Mouse (Mus musculus): Measurements from ENCODE around the gene Nodal.

DNA sequence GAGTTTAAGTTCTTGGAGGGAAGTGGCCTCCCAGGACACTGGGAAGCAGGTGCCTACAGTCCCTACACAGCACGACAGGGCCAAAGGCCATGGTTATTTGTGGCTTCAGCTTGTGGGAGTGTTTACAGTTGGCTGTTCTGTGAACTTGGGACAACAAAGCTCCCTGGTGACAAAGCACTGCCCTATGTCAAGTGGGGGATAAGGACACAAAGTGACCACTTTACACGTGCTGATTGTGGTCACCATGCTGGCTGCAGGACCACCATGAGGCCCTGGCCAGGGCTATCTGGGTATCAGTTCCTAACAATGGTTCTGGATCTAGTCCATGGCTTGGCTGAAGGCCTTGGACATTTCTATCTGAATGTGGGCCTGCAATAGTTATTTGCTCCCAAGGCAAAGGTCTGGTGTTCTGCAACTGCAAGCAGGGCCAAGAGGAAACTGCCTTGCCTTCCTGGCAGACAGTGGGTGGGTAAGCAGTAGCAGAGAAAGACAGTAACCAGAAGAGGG is 8.5 kb downstream of the Nodal start:
- no peak for TF ChIP-seq POLR2A (IDR thresholded peaks at IDR 0.05; ENCODE audit: low read depth, low read length)
- TF ChIP-seq CTCF (IDR thresholded peaks at IDR 0.05; ENCODE audit: borderline replicate concordance, insufficient read depth, low read length) = no peak

All from embryonic fibroblast, embryonic 13.5 days (primary cell).